Mouse (Mus musculus): Measurements from ENCODE around the gene Cyp1b1.

- no peak for TF ChIP-seq TBP (IDR thresholded peaks at IDR 0.05; ENCODE audit: low read depth, low read length)
- no peak for TF ChIP-seq GATA1 (IDR thresholded peaks at IDR 0.05; ENCODE audit: low read depth, low read length)
- TF ChIP-seq POLR2A (IDR thresholded peaks at IDR 0.05; ENCODE audit: control insufficient read depth in 1 of 2, insufficient read depth in 1 of 2, low read depth in 1 of 2, low read length in 2 of 2, poor library complexity in 1 of 2): no peak
- TF ChIP-seq CTCF (IDR thresholded peaks at IDR 0.05 in 2 of 3, conservative IDR thresholded peaks at IDR 0.05 in 1 of 3; ENCODE audit: control insufficient read depth in 1 of 3, insufficient read depth in 1 of 3, low read depth in 2 of 3, low read length in 3 of 3, poor library complexity in 1 of 3, severe bottlenecking in 1 of 3): no peak
- no peak for TF ChIP-seq USF2 (IDR thresholded peaks at IDR 0.05; ENCODE audit: borderline replicate concordance in 1 of 2, insufficient read depth in 1 of 2, low read depth in 1 of 2, low read length in 2 of 2)
These were observed 36.9 kb upstream of the Cyp1b1 start for GRCm38 (mm10) chr17:79751661-79752191.
